Mouse (Mus musculus): ENCODE data around the gene Aprt. TPM values are rescaled to one million over a fixed set of nuclear protein-coding genes. Genes with fewer than 3 reads are reported as not detected.

Gene Aprt
- 10 to 100 TPM; 80.3 to 89.9 TPM for total RNA-seq (2021)

GRCm38 (mm10) chr8:122576648-122577022 lies at the start of gene Aprt:
Aprt (minus strand) TSS chr8:122576909.
- intact Hi-C loops (cut with DNase I) = no loop called here

GRCm38 (mm10) chr8:122625811-122626210 lies 49.1 kb upstream of the Aprt start:
- DNase-seq (ENCODE audit: extremely low spot score in 1 of 2, low spot score in 2 of 2) = no peak
- intact Hi-C loops (cut with DNase I) = no loop called here

More at GRCm38 (mm10) chr8:122576648-122577022, at the start of gene Aprt:
- peak; percentile 88 to 95 for DNase-seq (ENCODE audit: extremely low spot score in 1 of 2, low spot score in 2 of 2)

- no peak for DNase-seq (ENCODE audit: extremely low spot score in 1 of 2, low spot score in 2 of 2)
- intact Hi-C loops (cut with DNase I) = no loop called here
These were observed 47.9 kb upstream of the Aprt start for GRCm38 (mm10) chr8:122624653-122625052.

DNA sequence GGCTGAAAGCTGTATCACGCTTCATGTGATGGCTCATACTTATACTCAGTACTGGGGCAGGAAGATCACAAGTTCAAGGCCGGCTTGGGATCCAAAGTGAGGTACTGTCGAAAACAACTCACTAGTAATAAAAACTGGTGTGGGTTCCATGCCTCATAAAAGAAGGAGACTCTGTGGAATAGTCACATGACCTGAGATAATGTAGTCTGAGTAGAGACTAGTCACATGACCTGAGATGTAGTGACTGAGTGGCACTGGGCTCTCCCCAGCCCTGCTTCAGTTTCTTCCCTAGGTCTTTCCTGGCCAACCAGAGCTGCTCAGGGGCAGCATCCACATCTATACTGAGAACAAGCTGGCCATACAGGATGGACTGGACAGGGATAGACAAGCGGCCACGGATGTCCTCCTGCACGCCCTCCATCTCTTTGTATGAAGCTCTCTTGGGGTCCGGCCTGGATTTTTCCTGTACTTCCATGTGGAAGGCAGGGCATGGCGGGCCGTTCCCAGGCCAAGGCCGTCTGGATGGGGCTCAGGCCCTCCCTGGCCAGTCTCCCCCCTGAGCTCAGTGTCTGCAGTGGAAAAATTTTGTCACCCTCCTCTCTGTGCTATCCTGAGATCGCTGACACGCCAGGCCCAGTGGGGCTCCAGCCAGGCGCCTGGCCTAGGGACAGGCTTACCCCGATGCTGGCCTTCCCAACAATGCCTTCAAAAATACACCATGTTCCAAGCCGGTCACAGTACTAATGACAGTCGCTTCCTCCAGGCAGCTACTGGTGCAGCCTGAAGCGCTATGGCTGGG lies 47.3 kb upstream of the Aprt start:
- intact Hi-C loops (cut with DNase I) = no loop called here
- DNase-seq (ENCODE audit: extremely low spot score in 1 of 2, low spot score in 2 of 2) = no peak

GRCm38 (mm10) chr8:122622727-122623126 lies 46.0 kb upstream of the Aprt start, which contains the start of gene Pabpn1l:
Pabpn1l (minus strand) TSS chr8:122622739.
- intact Hi-C loops (cut with DNase I) = no loop called here

GRCm38 (mm10) chr8:122620446-122620845 lies 43.7 kb upstream of the Aprt start:
- no peak for DNase-seq (ENCODE audit: extremely low spot score in 1 of 2, low spot score in 2 of 2)
- intact Hi-C loops (cut with DNase I) = no loop called here

More at GRCm38 (mm10) chr8:122622727-122623126, 46.0 kb upstream of the Aprt start, which contains the start of gene Pabpn1l:
- no peak for DNase-seq (ENCODE audit: extremely low spot score in 1 of 2, low spot score in 2 of 2)

- intact Hi-C loops (cut with DNase I) = loop anchor here (2.0 kb wide), 1 partner anchor 212 kb away; no protein-coding TSS in a partner anchor
- DNase-seq (ENCODE audit: extremely low spot score in 1 of 2, low spot score in 2 of 2) = no peak
These were observed 42.1 kb upstream of the Aprt start for GRCm38 (mm10) chr8:122618660-122619378.

DNA sequence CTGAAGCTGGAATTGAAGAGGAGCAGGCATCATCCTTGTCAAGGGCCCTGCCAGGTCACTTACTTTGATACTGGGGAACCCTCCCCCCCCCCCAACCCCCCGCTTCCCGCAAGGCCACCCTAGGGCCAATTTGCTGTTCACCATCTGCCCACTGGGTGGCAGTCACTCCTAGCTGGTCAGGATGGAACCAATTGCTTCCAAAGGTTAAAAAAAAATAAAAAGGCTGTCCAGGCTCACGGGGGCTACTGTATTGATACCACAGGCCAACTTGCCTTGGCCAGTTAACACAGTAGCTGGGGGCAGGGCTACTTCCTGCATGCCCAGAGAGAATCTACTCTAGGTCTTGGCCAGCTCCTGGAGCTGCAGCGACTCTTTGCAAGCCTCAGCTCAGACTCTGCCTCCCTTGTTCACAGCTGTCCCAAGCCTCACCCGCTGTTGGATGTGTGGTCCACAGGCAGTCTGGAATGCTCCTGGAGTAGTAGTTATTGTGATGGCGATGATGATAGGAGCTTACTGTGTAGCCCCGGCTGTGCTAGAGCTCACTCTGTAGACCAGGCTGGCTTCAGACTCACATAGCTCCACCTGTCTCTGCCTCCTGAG lies 41.3 kb upstream of the Aprt start:
- peak; percentile 44 to 86 for DNase-seq (ENCODE audit: extremely low spot score in 1 of 2, low spot score in 2 of 2)
- intact Hi-C loops (cut with DNase I) = loop anchor here (2.0 kb wide), 1 partner anchor 213 kb away; no protein-coding TSS in a partner anchor

DNA sequence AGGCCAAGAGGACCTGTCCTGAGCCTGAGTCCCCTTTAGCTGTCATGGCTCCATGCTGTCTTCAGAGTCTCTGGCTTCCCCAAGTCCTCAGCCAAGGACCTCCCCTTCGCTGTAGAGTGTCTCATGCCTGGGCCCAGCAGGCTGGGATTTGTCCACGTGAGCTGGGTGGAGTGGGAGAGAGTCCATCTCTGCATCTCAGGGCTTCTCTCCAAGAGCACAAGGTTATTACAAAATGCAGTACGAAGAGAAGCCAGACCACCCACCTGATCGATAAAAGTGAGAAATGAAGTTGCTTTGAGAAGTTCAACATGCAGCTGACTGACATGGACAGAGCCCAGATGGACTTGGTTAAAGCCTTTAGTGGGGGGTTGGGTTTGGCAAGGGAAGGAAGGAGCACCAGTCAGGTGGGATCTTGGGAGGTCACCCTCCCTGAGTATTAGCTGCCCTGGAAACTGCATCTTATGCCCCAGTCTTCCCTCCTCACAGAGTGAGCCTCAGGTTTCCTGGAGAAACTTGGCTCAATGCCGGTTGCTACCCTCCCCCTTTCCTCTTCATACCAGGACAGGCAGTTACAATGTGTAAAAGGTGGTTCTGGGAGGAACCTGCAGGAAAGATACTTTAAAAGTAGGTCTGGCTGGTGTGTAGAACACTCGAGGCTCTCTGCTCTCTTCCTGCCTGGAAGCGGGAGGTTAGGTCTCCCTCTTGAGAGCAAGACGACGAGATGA lies 39.6 kb upstream of the Aprt start:
- intact Hi-C loops (cut with DNase I) = no loop called here
- no peak for DNase-seq (ENCODE audit: extremely low spot score in 1 of 2, low spot score in 2 of 2)

- peak; percentile 94 to 96 for DNase-seq (ENCODE audit: extremely low spot score in 1 of 2, low spot score in 2 of 2)
- intact Hi-C loops (cut with DNase I) = loop anchor here (5.0 kb wide), 1 partner anchor 109 kb away; no protein-coding TSS in a partner anchor
These were observed 34.8 kb upstream of the Aprt start, which contains the start of the genes Galns and Trappc2l for GRCm38 (mm10) chr8:122611295-122612133. Galns (minus strand) TSS chr8:122611463. Trappc2l (plus strand) TSS chr8:122611640.

- intact Hi-C loops (cut with DNase I) = loop anchor here (5.0 kb wide), 1 partner anchor 108 kb away; no protein-coding TSS in a partner anchor
- DNase-seq (ENCODE audit: extremely low spot score in 1 of 2, low spot score in 2 of 2) = no peak
These were observed 34.0 kb upstream of the Aprt start for GRCm38 (mm10) chr8:122610612-122611277.

- intact Hi-C loops (cut with DNase I) = loop anchor here (5.0 kb wide), 1 partner anchor 108 kb away; no protein-coding TSS in a partner anchor
- DNase-seq (ENCODE audit: extremely low spot score in 1 of 2, low spot score in 2 of 2) = no peak
These were observed 33.5 kb upstream of the Aprt start for GRCm38 (mm10) chr8:122610209-122610608.

DNA sequence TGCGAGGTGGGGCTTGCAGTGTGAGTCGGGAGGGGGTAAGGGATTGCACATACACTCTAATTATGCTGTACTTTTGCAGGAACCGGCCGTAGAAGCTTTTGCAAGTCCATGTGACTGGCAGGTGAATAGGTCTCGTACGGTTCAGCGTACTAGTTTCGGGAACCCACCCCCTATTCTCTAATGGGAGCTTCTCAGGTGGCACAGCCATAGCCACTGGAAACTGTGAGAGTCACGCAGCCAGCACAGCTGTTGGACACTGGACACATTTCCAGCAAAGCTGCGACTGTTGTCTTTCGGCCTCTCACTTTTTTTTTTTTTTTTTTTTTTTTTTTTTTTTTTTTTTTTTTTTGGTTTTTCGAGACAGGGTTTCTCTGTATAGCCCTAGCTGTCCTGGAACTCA lies 30.1 kb upstream of the Aprt start:
- DNase-seq (ENCODE audit: extremely low spot score in 1 of 2, low spot score in 2 of 2) = no peak
- intact Hi-C loops (cut with DNase I) = no loop called here

GRCm38 (mm10) chr8:122605367-122605766 lies 28.7 kb upstream of the Aprt start:
- DNase-seq (ENCODE audit: extremely low spot score in 1 of 2, low spot score in 2 of 2) = no peak
- intact Hi-C loops (cut with DNase I) = no loop called here

GRCm38 (mm10) chr8:122604640-122605039 lies 27.9 kb upstream of the Aprt start:
- intact Hi-C loops (cut with DNase I) = no loop called here

DNA sequence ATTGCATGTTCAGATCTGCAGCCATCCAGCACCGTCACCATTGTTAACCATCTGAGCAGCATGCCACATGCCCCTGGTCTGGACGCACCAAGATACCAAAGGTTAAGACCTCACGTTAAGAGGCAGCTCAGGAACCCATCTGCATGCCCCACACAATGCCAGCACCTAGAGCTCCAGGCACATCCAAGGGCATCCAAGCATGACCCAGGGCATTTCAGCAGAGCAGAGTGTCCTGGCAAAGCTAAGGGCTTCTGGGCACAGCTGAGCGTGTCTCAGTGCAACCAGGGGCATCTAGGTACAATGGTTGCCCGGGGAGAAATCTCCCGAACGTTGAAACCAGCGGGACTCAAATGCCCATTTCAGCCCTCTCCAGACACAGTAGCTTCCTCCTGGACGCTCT lies 24.0 kb upstream of the Aprt start:
- no peak for DNase-seq (ENCODE audit: extremely low spot score in 1 of 2, low spot score in 2 of 2)
- intact Hi-C loops (cut with DNase I) = no loop called here

More at GRCm38 (mm10) chr8:122604640-122605039, 27.9 kb upstream of the Aprt start:
- no peak for DNase-seq (ENCODE audit: extremely low spot score in 1 of 2, low spot score in 2 of 2)

- DNase-seq (ENCODE audit: extremely low spot score in 1 of 2, low spot score in 2 of 2) = no peak
- intact Hi-C loops (cut with DNase I) = no loop called here
These were observed 19.3 kb upstream of the Aprt start for GRCm38 (mm10) chr8:122596031-122596430.

Measured in left cerebral cortex, postnatal 10 days (tissue).